Mouse (Mus musculus): ENCODE data around the gene Dcaf11.

Dcaf11 gene

GRCm38 (mm10) chr14:55557587-55557986 is 2.2 kb upstream of the Dcaf11 start:
- DNase-seq, result no peak

- DNase-seq, result no peak
Measured at GRCm38 (mm10) chr14:55558740-55559448, 912 bp upstream of the Dcaf11 start.

GRCm38 (mm10) chr14:55560202-55561073 is 632 bp downstream of the Dcaf11 start, which contains the start of gene A730061H03Rik:
TSS of gene A730061H03Rik (minus strand) at chr14:55560406.
- peak; percentile 99 for DNase-seq

GRCm38 (mm10) chr14:55561860-55562259 is 2.1 kb downstream of the Dcaf11 start:
- DNase-seq, result no peak

GRCm38 (mm10) chr14:55563249-55563648 is 3.4 kb downstream of the Dcaf11 start:
- DNase-seq, result no peak

GRCm38 (mm10) chr14:55565748-55566147 is 5.9 kb downstream of the Dcaf11 start:
- no peak for DNase-seq

- DNase-seq, result no peak
Measured at GRCm38 (mm10) chr14:55567496-55567895, 7.7 kb downstream of the Dcaf11 start.

GRCm38 (mm10) chr14:55570588-55570987 is 10.8 kb downstream of the Dcaf11 start:
- no peak for DNase-seq

GRCm38 (mm10) chr14:55571760-55572159 is 12.0 kb downstream of the Dcaf11 start:
- DNase-seq, result no peak

GRCm38 (mm10) chr14:55575302-55575701 is 15.5 kb downstream of the Dcaf11 start, which contains the start of gene Fitm1:
TSS of gene Fitm1 (plus strand) at chr14:55575617.
- no peak for DNase-seq

GRCm38 (mm10) chr14:55575711-55576110 is 15.9 kb downstream of the Dcaf11 start:
- peak; percentile 47 for DNase-seq

- DNase-seq, result peak; percentile 48
Measured at GRCm38 (mm10) chr14:55576376-55576775, 16.6 kb downstream of the Dcaf11 start.

- DNase-seq, result peak; percentile 90
Measured at GRCm38 (mm10) chr14:55577871-55578667, 18.3 kb downstream of the Dcaf11 start, which contains the start of gene Psme1. TSS of gene Psme1 (plus strand) at chr14:55578123.

GRCm38 (mm10) chr14:55578668-55579269 is 19.0 kb downstream of the Dcaf11 start:
- DNase-seq, result peak; percentile 84

GRCm38 (mm10) chr14:55579511-55580496 is 20.0 kb downstream of the Dcaf11 start:
- DNase-seq, result no peak

GRCm38 (mm10) chr14:55580731-55581130 is 20.9 kb downstream of the Dcaf11 start:
- DNase-seq, result no peak

GRCm38 (mm10) chr14:55581981-55582681 is 22.3 kb downstream of the Dcaf11 start:
- DNase-seq, result no peak

GRCm38 (mm10) chr14:55584303-55584701 is 24.5 kb downstream of the Dcaf11 start:
- no peak for DNase-seq

GRCm38 (mm10) chr14:55584702-55585565 is 25.1 kb downstream of the Dcaf11 start, which contains the start of gene Emc9:
TSS of gene Emc9 (minus strand) at chr14:55585302.
- peak; percentile 80 for DNase-seq
